Mouse (Mus musculus) heart, adult 2 months (tissue): ENCODE data around the gene Rpusd4. TPM values are rescaled to one million over a fixed set of nuclear protein-coding genes. Genes with fewer than 3 reads are reported as not detected.

ENCODE experiments used
- DNase-seq, 2 experiments: peaks; one replicate each; pipeline ENCODE4 v3.0.0; 2021
- H3K27ac ChIP-seq: fragments of 200-600 bp; 2 replicates; pipeline ENCODE4 v1.8.1; 2022
- H3K27me3 ChIP-seq: fragments of 200-500 bp; 2 replicates; pipeline ENCODE4 v1.6.1; 2012; ENCODE audit warnings: mild to moderate bottlenecking, low read length, inconsistent platforms, mixed read lengths; ENCODE audit not compliant: control insufficient read depth, insufficient read depth
- H3K36me3 ChIP-seq: fragments of 200-500 bp; 2 replicates; pipeline ENCODE4 v1.6.1; 2012; ENCODE audit warnings: low read length, inconsistent platforms; ENCODE audit not compliant: control insufficient read depth, insufficient read depth
- H3K4me1 ChIP-seq: fragments of 200-500 bp; 2 replicates; pipeline ENCODE4 v1.6.1; 2011; ENCODE audit warnings: low read length; ENCODE audit not compliant: control insufficient read depth, insufficient read depth
- H3K4me3 ChIP-seq: fragments of 200-600 bp; 2 replicates; pipeline ENCODE4 v1.8.1; 2022
- H3K79me2 ChIP-seq: fragments of 200-500 bp; replicated peaks from 2 replicates; pipeline ENCODE4 v1.6.1; 2012; ENCODE audit warnings: mild to moderate bottlenecking, inconsistent platforms, low read length, moderate library complexity, mixed read lengths; ENCODE audit not compliant: control insufficient read depth, insufficient read depth
- H3K9ac ChIP-seq: fragments of 200-500 bp; 2 replicates; pipeline ENCODE4 v1.6.1; 2012; ENCODE audit warnings: low read depth, mild to moderate bottlenecking, control low read depth, inconsistent platforms, low read length, mixed read lengths
- CTCF ChIP-seq: fragments of 200-600 bp; IDR thresholded peaks from 2 replicates; pipeline ENCODE4 v1.8.1; 2022; ENCODE audit warnings: antibody characterized with exemption, mild to moderate bottlenecking, moderate library complexity
- EP300 ChIP-seq: fragments of 200-500 bp; IDR thresholded peaks from 2 replicates; pipeline ENCODE4 v1.6.1; 2011; ENCODE audit warnings: low read depth, low read length, control low read depth; ENCODE audit not compliant: insufficient read depth
- POLR2A ChIP-seq: fragments of 200-500 bp; IDR thresholded peaks from 2 replicates; pipeline ENCODE4 v1.6.1; 2011; ENCODE audit warnings: mild to moderate bottlenecking, low read depth, low read length, control low read depth; ENCODE audit not compliant: insufficient read depth
- WGBS: fragments of 180-500 bp; shearing (Covaris S2); methylation state at CpG from one replicate; pipeline ENCODE4 v1.1.7; 2018; 5-methylcytosine and 5-hydroxymethylcytosine counted together
- intact Hi-C: fragments of 180-260 bp; cut with DNase I; formaldehyde crosslinking; loops from one replicate; pipeline ENCODE4 v1.15.1; 2025
- polyA plus RNA-seq: library from polyadenylated mRNA; depleted of rRNA; stranded (reverse); fragments of >200 nt; gene quantifications from 2 replicates; pipeline ENCODE4 v1.2.3, GENCODE M21; 2012
- total RNA-seq, 2 experiments: library from RNA; stranded (reverse); gene quantifications; 2 replicates each; pipeline ENCODE4 v1.2.3; 2021

Rpusd4 gene
- total and polyA plus RNA-seq, 3 experiments = 10.9 to 12.7 (median 12.2) TPM

DNA sequence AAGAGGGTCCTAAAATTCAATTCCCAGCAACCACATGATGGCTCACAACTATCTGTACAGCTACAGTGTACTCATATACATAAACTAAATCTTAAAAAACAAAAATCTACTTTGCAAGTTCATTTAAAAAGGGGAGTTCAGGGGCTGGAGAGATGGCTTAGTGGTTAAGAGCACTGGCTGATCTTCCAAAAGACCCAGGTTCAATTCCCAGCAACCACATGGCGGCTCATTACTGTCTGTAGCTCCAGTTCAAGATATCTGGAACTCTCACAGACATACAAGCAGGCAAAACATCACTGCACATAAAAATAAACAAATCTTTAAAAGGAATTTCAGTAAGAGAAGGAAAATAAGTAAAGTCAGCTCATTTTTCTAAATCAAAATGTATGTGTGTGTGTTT, 29.3 kb upstream of the Rpusd4 start:
- Histone ChIP-seq H3K27ac (no peak overlapping the region), H3K27me3 (no peaks in the 10 kb centered on the region), H3K36me3 (peaks cover 9% of the 10 kb centered on the region), H3K9ac (no peak overlapping the region), H3K4me3 (no peak overlapping the region), H3K4me1 (no peaks in the 10 kb centered on the region; the same call in 1 of the 2 replicates), H3K79me2 (no peaks in the 10 kb centered on the region)
- intact Hi-C loops = no loop called here
- TF ChIP-seq CTCF (no peak), POLR2A (no peak), EP300 (no peak)
- 89% methylated on average over 1 of the region's 1 CpGs for WGBS
- no peak for DNase-seq

DNA sequence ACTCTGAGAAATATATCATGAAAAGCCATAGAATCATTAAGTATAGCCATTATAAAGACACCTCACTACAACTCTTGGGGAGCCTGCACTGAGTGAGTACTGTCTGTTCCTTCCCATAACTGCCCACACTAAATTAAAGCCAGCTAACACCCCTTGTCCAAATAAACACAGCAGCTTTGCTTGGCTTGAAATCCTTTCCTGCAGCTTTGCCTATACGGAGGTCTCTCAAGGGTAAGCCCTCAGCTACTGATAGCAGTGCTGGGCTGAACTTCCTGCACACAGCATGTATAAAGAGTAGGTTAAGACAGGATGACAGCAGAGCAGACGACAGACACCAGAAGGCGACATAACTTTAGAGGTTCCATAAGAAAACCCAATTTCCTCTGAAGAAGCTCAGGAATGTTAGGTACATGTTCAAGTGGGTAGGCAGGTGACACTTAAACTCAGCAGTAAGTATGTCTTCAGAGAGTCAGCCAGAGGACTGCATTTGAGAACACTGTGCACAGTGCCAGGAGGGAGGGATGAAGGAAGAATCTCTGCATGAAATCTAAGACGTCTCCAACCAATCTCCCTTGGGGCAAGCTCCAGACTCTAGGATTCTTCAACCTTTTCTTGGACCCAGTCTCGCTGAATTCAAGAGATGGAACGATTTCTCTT, 28.6 kb upstream of the Rpusd4 start:
- no peak for DNase-seq
- H3K9ac ChIP-seq = no peak overlapping the region
- no peaks in the 10 kb centered on the region; the same call in 1 of the 2 replicates for H3K4me1 ChIP-seq
- peaks cover 9% of the 10 kb centered on the region for H3K36me3 ChIP-seq
- no peaks in the 10 kb centered on the region for H3K79me2 ChIP-seq
- no peaks in the 10 kb centered on the region for H3K27me3 ChIP-seq
- no peak overlapping the region for H3K4me3 ChIP-seq
- H3K27ac ChIP-seq = no peak overlapping the region
- 56% methylated on average over 6 of the region's 6 CpGs for whole genome bisulfite sequencing
- intact Hi-C loops = no loop called here
- TF ChIP-seq POLR2A (no peak), CTCF (no peak), EP300 (no peak)

DNA sequence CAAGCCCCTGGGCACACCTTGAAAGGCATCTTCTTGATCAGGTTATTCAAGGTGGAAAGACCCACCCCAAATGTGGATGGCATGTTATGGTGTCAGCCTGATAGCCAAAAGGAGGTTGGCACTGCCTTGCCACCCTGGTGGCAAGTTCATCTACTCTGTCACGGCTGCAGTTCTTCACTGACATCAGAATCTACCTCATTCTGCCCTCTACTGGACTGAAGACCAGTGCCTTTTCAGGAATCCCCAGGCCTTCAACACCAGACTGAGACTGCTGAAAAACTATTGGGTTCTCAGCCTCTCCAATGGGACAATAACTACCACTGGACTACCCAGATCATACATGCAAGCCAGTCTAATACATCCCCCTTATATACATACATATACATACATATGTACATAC, 27.9 kb upstream of the Rpusd4 start:
- no peak overlapping the region for H3K9ac ChIP-seq
- 72% methylated on average over 1 of the region's 1 CpGs for WGBS
- no peak for TF ChIP-seq POLR2A
- TF ChIP-seq EP300 = no peak
- TF ChIP-seq CTCF = peak; percentile 30
- peaks cover 6% of the 10 kb centered on the region for H3K36me3 ChIP-seq
- no peak for DNase-seq
- H3K4me3 ChIP-seq = no peak overlapping the region
- no peak overlapping the region for H3K27ac ChIP-seq
- H3K4me1 ChIP-seq = no peaks in the 10 kb centered on the region; the same call in 1 of the 2 replicates
- intact Hi-C loops = no loop called here
- no peaks in the 10 kb centered on the region for H3K27me3 ChIP-seq
- H3K79me2 ChIP-seq = no peaks in the 10 kb centered on the region

DNA sequence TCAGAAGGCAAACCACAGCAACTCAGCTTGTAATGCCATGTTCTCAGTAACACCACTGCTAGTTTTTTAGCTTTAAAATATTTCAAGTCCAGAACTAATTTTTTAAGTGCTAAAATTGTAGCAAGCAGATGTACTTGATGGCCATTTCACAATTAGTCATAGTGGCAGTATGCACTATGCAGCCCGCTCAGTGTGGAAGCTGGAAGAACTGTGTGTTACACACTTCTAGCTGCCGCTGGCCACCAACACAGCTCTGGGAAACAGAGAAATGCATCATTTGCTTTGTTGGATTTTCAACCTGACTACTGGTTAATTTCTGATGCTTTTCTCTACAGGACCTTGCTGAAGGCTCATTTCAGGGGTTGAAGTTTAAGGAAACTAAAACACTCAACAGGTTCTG, 20.3 kb upstream of the Rpusd4 start:
- no peaks in the 10 kb centered on the region for H3K79me2 ChIP-seq
- no peaks in the 10 kb centered on the region for H3K36me3 ChIP-seq
- intact Hi-C loops = no loop called here
- no peaks in the 10 kb centered on the region for H3K27me3 ChIP-seq
- H3K27ac ChIP-seq = no peak overlapping the region
- no peak overlapping the region for H3K9ac ChIP-seq
- WGBS = 96% methylated on average over 2 of the region's 2 CpGs
- H3K4me3 ChIP-seq = no peak overlapping the region
- H3K4me1 ChIP-seq = no peaks in the 10 kb centered on the region
- no peak for DNase-seq
- TF ChIP-seq CTCF = no peak

DNA sequence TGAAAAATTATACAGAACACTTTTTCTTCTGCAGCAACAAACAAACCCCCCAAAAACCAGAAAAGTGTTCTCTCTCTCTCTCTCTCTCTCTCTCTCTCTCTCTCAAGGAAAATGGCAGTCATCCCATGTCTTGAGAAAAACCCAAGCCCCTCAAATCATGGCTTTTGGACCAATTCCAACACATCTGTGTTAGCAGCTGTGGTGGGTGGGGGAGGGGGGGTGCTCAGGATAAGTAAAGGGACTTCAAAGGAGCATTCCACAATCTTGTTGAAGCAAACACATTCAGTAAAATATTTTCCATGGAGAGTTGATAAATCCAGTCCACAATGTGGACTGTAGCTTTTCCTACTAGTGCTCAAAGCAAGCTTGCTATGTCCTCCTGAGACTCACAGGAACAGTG, 18.2 kb upstream of the Rpusd4 start:
- no peak overlapping the region for H3K4me3 ChIP-seq
- no peak for TF ChIP-seq CTCF
- no peak for TF ChIP-seq POLR2A
- TF ChIP-seq EP300 = no peak
- intact Hi-C loops = no loop called here
- H3K79me2 ChIP-seq = no peaks in the 10 kb centered on the region
- H3K27me3 ChIP-seq = no peaks in the 10 kb centered on the region
- no peak overlapping the region for H3K27ac ChIP-seq
- H3K9ac ChIP-seq = no peak overlapping the region
- no peak for DNase-seq
- no peaks in the 10 kb centered on the region for H3K4me1 ChIP-seq
- no peaks in the 10 kb centered on the region for H3K36me3 ChIP-seq

DNA sequence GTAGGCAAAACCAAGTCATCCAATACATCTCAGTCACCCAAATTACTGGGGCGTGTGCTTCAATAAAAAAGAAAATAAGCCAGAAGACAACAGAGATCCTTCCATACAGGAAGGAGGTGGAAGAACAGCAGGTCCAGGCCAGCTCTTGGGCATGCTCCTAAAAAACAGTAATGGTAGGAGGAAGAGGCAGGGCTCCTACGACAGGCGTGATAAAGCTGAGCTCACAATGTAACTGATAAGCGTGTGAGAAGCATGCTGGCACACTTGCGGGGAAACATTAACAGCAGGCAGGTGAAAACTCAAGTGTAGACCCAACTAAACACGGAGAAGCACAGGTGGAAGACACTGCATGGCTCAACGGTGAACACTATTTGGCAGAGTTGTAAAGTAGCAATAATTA, 10.3 kb upstream of the Rpusd4 start:
- no peaks in the 10 kb centered on the region for H3K27me3 ChIP-seq
- WGBS = 49% methylated on average over 7 of the region's 7 CpGs
- no peaks in the 10 kb centered on the region; the same call in 1 of the 2 replicates for H3K36me3 ChIP-seq
- TF ChIP-seq EP300 (no peak), CTCF (no peak), POLR2A (no peak)
- no peak overlapping the region for H3K27ac ChIP-seq
- H3K9ac ChIP-seq = no peak overlapping the region
- H3K79me2 ChIP-seq = no peaks in the 10 kb centered on the region; the same call in 1 of the 2 replicates
- intact Hi-C loops = no loop called here
- no peak overlapping the region for H3K4me3 ChIP-seq
- no peaks in the 10 kb centered on the region for H3K4me1 ChIP-seq
- no peak for DNase-seq
